8 mouse cellular contexts compared by ENCODE assay signal in the genomic region with DNA sequence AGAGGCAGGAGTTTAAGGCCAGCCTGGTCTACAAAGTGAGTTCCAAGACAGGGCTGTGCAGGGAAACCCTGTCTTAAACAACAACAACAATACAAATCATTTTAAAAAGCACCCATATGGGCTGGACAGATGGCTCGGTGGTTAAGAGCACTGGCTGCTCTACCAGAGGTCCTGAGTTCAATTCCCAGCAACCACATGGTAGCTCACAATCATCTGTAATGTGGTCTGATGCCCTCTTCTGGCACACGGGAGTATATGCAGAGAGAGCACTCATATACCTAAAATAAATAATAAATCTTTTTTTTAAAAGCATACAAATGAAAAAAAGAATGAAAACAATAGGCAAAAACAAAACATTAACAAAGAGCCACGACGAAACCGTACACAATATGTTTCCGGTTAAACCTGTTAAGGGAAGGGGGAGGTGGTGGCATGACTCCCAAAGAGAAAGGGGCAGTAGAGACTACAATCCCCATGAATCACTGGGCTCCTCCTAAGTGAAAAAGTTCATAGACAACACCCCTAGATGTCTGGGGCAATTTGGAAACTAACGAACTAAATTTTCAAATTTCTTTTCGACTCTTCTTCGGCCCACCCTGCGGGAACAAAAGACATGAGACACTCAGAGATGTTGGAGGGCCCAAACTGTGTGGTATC. TPM values are rescaled to one million over a fixed set of nuclear protein-coding genes. Genes with fewer than 3 reads are reported as not detected.
DNase-seq lines count a peak whose midpoint lies in the region; ATAC-seq and TF ChIP-seq lines count a peak whose summit lies in the region.

No protein-coding gene starts in this region.

- peaks cover 8% of the 10 kb centered on the region for H3K79me2 ChIP-seq in C2C12 (ENCODE audit: control insufficient read depth, insufficient read depth)

- H3K9me3 ChIP-seq in embryonic facial prominence, embryonic 12.5 days: no peaks in the 10 kb centered on the region
- no peaks in the 10 kb centered on the region for H3K9me3 ChIP-seq in intestine, embryonic 14.5 days (ENCODE audit: control insufficient read depth, low read length)
- no peaks in the 10 kb centered on the region for H3K9me3 ChIP-seq in midbrain, embryonic 13.5 days

- peak overlapping the region; percentile 97 for H3K27ac ChIP-seq in embryonic facial prominence, embryonic 12.5 days
- peak overlapping the region; percentile 96 for H3K27ac ChIP-seq in intestine, embryonic 14.5 days (ENCODE audit: low read depth)
- H3K27ac ChIP-seq in midbrain, embryonic 13.5 days: peak overlapping the region; percentile 95

- peaks cover 14% of the 10 kb centered on the region for H3K4me1 ChIP-seq in embryonic facial prominence, embryonic 12.5 days
- H3K4me1 ChIP-seq in intestine, embryonic 14.5 days (replicated peaks; ENCODE audit: control insufficient read depth, insufficient read depth, low read length): peaks cover 8% of the 10 kb centered on the region
- peaks cover 21% of the 10 kb centered on the region for H3K4me1 ChIP-seq in midbrain, embryonic 13.5 days (replicated peaks)

- H3K79me3 ChIP-seq in C2C12 (ENCODE audit: low read depth): no peaks in the 10 kb centered on the region

- DNase-seq in gastrocnemius, postnatal 14 days: peak; percentile 30
- no peak for DNase-seq in gastrocnemius, postnatal 4 days (ENCODE audit: low spot score in 2 of 2)
- no peak for DNase-seq in intestine, embryonic 14.5 days (ENCODE audit: low spot score)
- no peak for DNase-seq in adrenal gland, postnatal 10 days
- no peak for DNase-seq in ovary, postnatal 14 days (ENCODE audit: low spot score)

- WGBS in embryonic facial prominence, embryonic 12.5 days: 3% methylated on average over 10 of the region's 10 CpGs
- 3% methylated on average over 10 of the region's 10 CpGs for WGBS in intestine, embryonic 14.5 days
- WGBS in midbrain, embryonic 13.5 days: 3% methylated on average over 10 of the region's 10 CpGs

- intact Hi-C loops in gastrocnemius, postnatal 14 days (cut with DNase I; ENCODE audit: low total_unique reads): no loop called here

- peak; percentile 67 for ATAC-seq in embryonic facial prominence, embryonic 12.5 days (ENCODE audit: insufficient number of reproducible peaks, insufficient read depth, low FRiP score, low TSS enrichment)
- ATAC-seq in intestine, embryonic 14.5 days (replicated peaks; ENCODE audit: low FRiP score, low TSS enrichment, low read depth): peak; percentile 68
- peak; percentile 72 for ATAC-seq in midbrain, embryonic 13.5 days

- peak overlapping the region; percentile 53 for H3ac ChIP-seq in C2C12 (ENCODE audit: control insufficient read depth, insufficient read length, low read depth)

- no peaks in the 10 kb centered on the region for H3K27me3 ChIP-seq in C2C12 (ENCODE audit: control insufficient read depth, insufficient read depth, insufficient read length)
- H3K27me3 ChIP-seq in embryonic facial prominence, embryonic 12.5 days: no peaks in the 10 kb centered on the region
- no peaks in the 10 kb centered on the region for H3K27me3 ChIP-seq in intestine, embryonic 14.5 days (replicated peaks; ENCODE audit: control insufficient read depth, insufficient read depth, low read length)
- peaks cover 8% of the 10 kb centered on the region; the same call in 1 of the 2 replicates for H3K27me3 ChIP-seq in midbrain, embryonic 13.5 days

- H3K4me2 ChIP-seq in embryonic facial prominence, embryonic 12.5 days (replicated peaks): peak overlapping the region; percentile 88
- H3K4me2 ChIP-seq in intestine, embryonic 14.5 days (ENCODE audit: low read length): peak overlapping the region; percentile 86
- peak overlapping the region; percentile 85 for H3K4me2 ChIP-seq in midbrain, embryonic 13.5 days (replicated peaks)

- peak overlapping the region; percentile 50 for H3K4me3 ChIP-seq in C2C12 (ENCODE audit: insufficient read depth, poor library complexity, severe bottlenecking)
- H3K4me3 ChIP-seq in embryonic facial prominence, embryonic 12.5 days: peak overlapping the region; percentile 66
- peak overlapping the region; percentile 78 for H3K4me3 ChIP-seq in intestine, embryonic 14.5 days (ENCODE audit: low read depth, low read length)
- H3K4me3 ChIP-seq in midbrain, embryonic 13.5 days (replicated peaks): peak overlapping the region; percentile 65

- TF ChIP-seq CTCF in C2C12 (IDR thresholded peaks at IDR 0.05; ENCODE audit: control insufficient read depth, insufficient read depth, insufficient read length): no peak

- H3K9ac ChIP-seq in embryonic facial prominence, embryonic 12.5 days: peak overlapping the region; percentile 65
- H3K9ac ChIP-seq in intestine, embryonic 14.5 days (ENCODE audit: low read length): peak overlapping the region; percentile 69
- H3K9ac ChIP-seq in midbrain, embryonic 13.5 days (replicated peaks): peak overlapping the region; percentile 67

- peaks cover 7% of the 10 kb centered on the region for H3K36me3 ChIP-seq in C2C12 (ENCODE audit: control insufficient read depth, insufficient read depth)
- peaks cover 47% of the 10 kb centered on the region for H3K36me3 ChIP-seq in embryonic facial prominence, embryonic 12.5 days
- H3K36me3 ChIP-seq in intestine, embryonic 14.5 days (ENCODE audit: control insufficient read depth, insufficient read depth, low read length): peaks cover 32% of the 10 kb centered on the region
- peaks cover 42% of the 10 kb centered on the region for H3K36me3 ChIP-seq in midbrain, embryonic 13.5 days

TF ChIP-seq in C2C12, 6 proteins besides CTCF, POLR2A, EP300 and RAD21:
- TF ChIP-seq FOSL1 (IDR thresholded peaks at IDR 0.05; ENCODE audit: insufficient read depth, low read length, poor library complexity, severe bottlenecking) (no peak), CEBPB (IDR thresholded peaks at IDR 0.05; ENCODE audit: low read depth) (no peak), MYOG (IDR thresholded peaks at IDR 0.05; ENCODE audit: control insufficient read depth, extremely low read depth, insufficient read length) (no peak), MYOD1 (IDR thresholded peaks at IDR 0.05; ENCODE audit: control insufficient read depth, insufficient read length, low read depth) (no peak), MAX (IDR thresholded peaks at IDR 0.05) (no peak), USF1 (IDR thresholded peaks at IDR 0.05; ENCODE audit: low read depth) (no peak)

RNA-seq across cellular contexts. Expression of gene Hspb6, which starts 0.4 kb away (rescaled TPM):
- total RNA-seq in gastrocnemius, postnatal 14 days (2021): 100 to 1,000 TPM; 455 to 476 TPM
- 100 to 1,000 TPM; 182 to 186 TPM for total RNA-seq in gastrocnemius, postnatal 4 days (2021)
- 66.8 TPM for polyA plus RNA-seq in C2C12 (2012; fragmentation: generic; extraction: Trizol)
- polyA plus RNA-seq in embryonic facial prominence, embryonic 12.5 days (2016; fragmentation: Nextera tagmentation; extraction: Ambion mirVana): 8.5 and 9.2 TPM in 2 replicates
- 45.0 and 48.5 TPM in 2 replicates for polyA plus RNA-seq in intestine, embryonic 14.5 days (2014; fragmentation: Nextera tagmentation; extraction: Ambion mirVana)
- polyA plus RNA-seq in midbrain, embryonic 13.5 days (2015; fragmentation: Nextera tagmentation; extraction: Ambion mirVana): 5.7 and 6.6 TPM in 2 replicates
- total RNA-seq in adrenal gland, postnatal 10 days (2021): 10 to 100 TPM; 25.5 to 68.9 TPM

RNA-seq across cellular contexts. Expression of gene Proser3, which starts 0.5 kb away (rescaled TPM):
- total RNA-seq in gastrocnemius, postnatal 14 days (2021): 1 to 10 TPM; 3.9 to 4.8 TPM
- 10 to 100 TPM; 10.1 to 10.4 TPM for total RNA-seq in gastrocnemius, postnatal 4 days (2021)
- polyA plus RNA-seq in C2C12 (2012; fragmentation: generic; extraction: Trizol): 8.7 TPM
- 15.6 and 16.0 TPM in 2 replicates for polyA plus RNA-seq in embryonic facial prominence, embryonic 12.5 days (2016; fragmentation: Nextera tagmentation; extraction: Ambion mirVana)
- polyA plus RNA-seq in intestine, embryonic 14.5 days (2014; fragmentation: Nextera tagmentation; extraction: Ambion mirVana): 15.2 and 15.7 TPM in 2 replicates
- polyA plus RNA-seq in midbrain, embryonic 13.5 days (2015; fragmentation: Nextera tagmentation; extraction: Ambion mirVana): 8.7 and 12.3 TPM in 2 replicates
- 10 to 100 TPM in 1 of 2 experiments, 1 to 10 TPM in 1; 5.3 to 10.1 TPM for total RNA-seq in adrenal gland, postnatal 10 days (2021)

RNA-seq across cellular contexts. Expression of gene Lin37, which starts 8.1 kb away (rescaled TPM):
- total RNA-seq in gastrocnemius, postnatal 14 days (2021): 1 to 10 TPM; 8.4 to 9.1 TPM
- 10 to 100 TPM; 17.3 to 18.6 TPM for total RNA-seq in gastrocnemius, postnatal 4 days (2021)
- polyA plus RNA-seq in C2C12 (2012; fragmentation: generic; extraction: Trizol): 38.4 TPM
- polyA plus RNA-seq in embryonic facial prominence, embryonic 12.5 days (2016; fragmentation: Nextera tagmentation; extraction: Ambion mirVana): 44.7 and 49.1 TPM in 2 replicates
- 36.9 and 38.5 TPM in 2 replicates for polyA plus RNA-seq in intestine, embryonic 14.5 days (2014; fragmentation: Nextera tagmentation; extraction: Ambion mirVana)
- 54.4 and 60.4 TPM in 2 replicates for polyA plus RNA-seq in midbrain, embryonic 13.5 days (2015; fragmentation: Nextera tagmentation; extraction: Ambion mirVana)
- total RNA-seq in adrenal gland, postnatal 10 days (2021): 10 to 100 TPM; 34.4 to 40.5 TPM

RNA-seq across cellular contexts. Expression of gene U2af1l4, which starts 11.5 kb away (rescaled TPM):
- total RNA-seq in gastrocnemius, postnatal 14 days (2021): 10 to 100 TPM; 49.6 to 50.1 TPM
- 10 to 100 TPM; 55.6 to 62.4 TPM for total RNA-seq in gastrocnemius, postnatal 4 days (2021)
- polyA plus RNA-seq in C2C12 (2012; fragmentation: generic; extraction: Trizol): 63.6 TPM
- polyA plus RNA-seq in embryonic facial prominence, embryonic 12.5 days (2016; fragmentation: Nextera tagmentation; extraction: Ambion mirVana): 94.1 TPM in 2 replicates
- polyA plus RNA-seq in intestine, embryonic 14.5 days (2014; fragmentation: Nextera tagmentation; extraction: Ambion mirVana): 92.3 and 94.5 TPM in 2 replicates
- polyA plus RNA-seq in midbrain, embryonic 13.5 days (2015; fragmentation: Nextera tagmentation; extraction: Ambion mirVana): 92.5 and 102 TPM in 2 replicates
- 10 to 100 TPM; 61.4 to 71.1 TPM for total RNA-seq in adrenal gland, postnatal 10 days (2021)

RNA-seq across cellular contexts. Expression of gene Gm49396, which starts 11.6 kb away (rescaled TPM):
- 1 to 10 TPM in 1 of 2 experiments, under 1 TPM in 1; 0.74 to 1.7 TPM for total RNA-seq in gastrocnemius, postnatal 14 days (2021)
- 1 to 10 TPM; 2.6 to 2.9 TPM for total RNA-seq in gastrocnemius, postnatal 4 days (2021)
- 0.73 TPM for polyA plus RNA-seq in C2C12 (2012; fragmentation: generic; extraction: Trizol)
- polyA plus RNA-seq in embryonic facial prominence, embryonic 12.5 days (2016; fragmentation: Nextera tagmentation; extraction: Ambion mirVana): 16.5 and 17.4 TPM in 2 replicates
- polyA plus RNA-seq in intestine, embryonic 14.5 days (2014; fragmentation: Nextera tagmentation; extraction: Ambion mirVana): 7.7 and 9.1 TPM in 2 replicates
- 20.7 and 22.6 TPM in 2 replicates for polyA plus RNA-seq in midbrain, embryonic 13.5 days (2015; fragmentation: Nextera tagmentation; extraction: Ambion mirVana)
- 1 to 10 TPM; 2.4 to 7.1 TPM for total RNA-seq in adrenal gland, postnatal 10 days (2021)
